8 mouse cellular contexts compared by ENCODE assay signal in genomic region chr11:58168167-58168915, GRCm38 (mm10). TPM values are rescaled to one million over a fixed set of nuclear protein-coding genes. Genes with fewer than 3 reads are reported as not detected.
A peak's percentile ranks its signal among the peaks of the same experiment; 100 is the strongest.
DNase-seq lines count a peak whose midpoint lies in the region; ATAC-seq and TF ChIP-seq lines count a peak whose summit lies in the region.

TSS of gene Gemin5 (minus strand) at chr11:58168539.

- TF ChIP-seq EP300 in MEL (IDR thresholded peaks at IDR 0.05; ENCODE audit: low read depth in 1 of 2, low read length in 2 of 2): no peak

- peaks cover 18 to 20% of the 10 kb centered on the region in 2 experiments for H3K36me3 ChIP-seq in MEL (ENCODE audit: control insufficient read depth in 1 of 2, insufficient read depth in 2 of 2, low read length in 2 of 2)
- H3K36me3 ChIP-seq in forebrain, embryonic 16.5 days (ENCODE audit: control insufficient read depth, insufficient read depth): peaks cover 13% of the 10 kb centered on the region
- H3K36me3 ChIP-seq in lung, embryonic 14.5 days (ENCODE audit: insufficient read depth): peaks cover 35% of the 10 kb centered on the region

- H3K9me3 ChIP-seq in MEL (replicated peaks; ENCODE audit: insufficient read depth, low read length): no peaks in the 10 kb centered on the region
- no peaks in the 10 kb centered on the region for H3K9me3 ChIP-seq in forebrain, embryonic 16.5 days (ENCODE audit: control insufficient read depth, low read length)
- no peaks in the 10 kb centered on the region for H3K9me3 ChIP-seq in lung, embryonic 14.5 days (ENCODE audit: low read depth, low read length)

- H3K27me3 ChIP-seq in MEL (ENCODE audit: control insufficient read depth in 1 of 2, insufficient read depth in 2 of 2, low read length in 2 of 2): no peaks in the 10 kb centered on the region
- H3K27me3 ChIP-seq in forebrain, embryonic 16.5 days (replicated peaks; ENCODE audit: control insufficient read depth, insufficient read depth, low read length): no peaks in the 10 kb centered on the region
- H3K27me3 ChIP-seq in lung, embryonic 14.5 days (ENCODE audit: insufficient read depth, low read length): no peaks in the 10 kb centered on the region

- TF ChIP-seq RAD21 in MEL (IDR thresholded peaks at IDR 0.05; ENCODE audit: low read depth, low read length): no peak

- peak within 1 kb of the TSS; percentile 90 for H3K9ac ChIP-seq in MEL (ENCODE audit: control insufficient read depth, low read depth, low read length, poor library complexity, severe bottlenecking)
- H3K9ac ChIP-seq in forebrain, embryonic 16.5 days (replicated peaks; ENCODE audit: low read depth, low read length): peak within 1 kb of the TSS; percentile 85
- peak within 1 kb of the TSS; percentile 79 for H3K9ac ChIP-seq in lung, embryonic 14.5 days

- TF ChIP-seq POLR2A in MEL (IDR thresholded peaks at IDR 0.05; ENCODE audit: control insufficient read depth in 1 of 2, insufficient read depth in 1 of 2, low read depth in 1 of 2, low read length in 2 of 2, poor library complexity in 1 of 2): peak; percentile 97 to 98

- under 1% methylated on average over 62 of the region's 71 CpGs for WGBS in forebrain, embryonic 16.5 days
- 1% methylated on average over 71 of the region's 71 CpGs for WGBS in lung, embryonic 14.5 days

- peak within 1 kb of the TSS; percentile 82 to 86 for H3K4me3 ChIP-seq in MEL (ENCODE audit: control insufficient read depth in 1 of 2, insufficient read depth in 1 of 2, low read depth in 2 of 2, low read length in 2 of 2)
- peak within 1 kb of the TSS; percentile 80 for H3K4me3 ChIP-seq in forebrain, embryonic 16.5 days (replicated peaks; ENCODE audit: low read length)
- peak within 1 kb of the TSS; percentile 93 for H3K4me3 ChIP-seq in lung, embryonic 14.5 days (ENCODE audit: low read depth, low read length)

- intact Hi-C loops in heart, postnatal 36 days (cut with DNase I): loop anchor here (5.0 kb wide), 1 partner anchor 61 kb away; no protein-coding TSS in a partner anchor

- peaks cover 29% of the 10 kb centered on the region for H3K79me2 ChIP-seq in MEL (ENCODE audit: control insufficient read depth, insufficient read depth, low read length, poor library complexity)

- peaks cover 4 to 8% of the 10 kb centered on the region in 2 experiments for H3K4me1 ChIP-seq in MEL (ENCODE audit: control insufficient read depth in 1 of 2, insufficient read depth in 2 of 2, low read length in 2 of 2)
- H3K4me1 ChIP-seq in forebrain, embryonic 16.5 days (replicated peaks; ENCODE audit: control insufficient read depth, insufficient read depth, low read length): peaks cover 13% of the 10 kb centered on the region
- H3K4me1 ChIP-seq in lung, embryonic 14.5 days (ENCODE audit: insufficient read depth): peaks cover 4% of the 10 kb centered on the region

- peak within 1 kb of the TSS; percentile 30 for H3K27ac ChIP-seq in MEL (ENCODE audit: control insufficient read depth, low read depth, low read length)
- H3K27ac ChIP-seq in forebrain, embryonic 16.5 days (ENCODE audit: low read length): 0 out of 2 replicates have a peak within 1 kb of the TSS, but pooled peaks have one; percentile 5
- H3K27ac ChIP-seq in lung, embryonic 14.5 days (ENCODE audit: low read depth): peak within 1 kb of the TSS; percentile 78

- ATAC-seq in forebrain, embryonic 16.5 days: peak; percentile 88
- peak; percentile 84 for ATAC-seq in lung, embryonic 14.5 days (ENCODE audit: insufficient read depth)
- peak; percentile 71 for ATAC-seq in neutrophil, adult 5-6 weeks (ENCODE audit: extremely low read depth, insufficient number of reproducible peaks, low FRiP score, poor library complexity, severe bottlenecking)

- peak; percentile 94 for DNase-seq in MEL (ENCODE audit: low read depth, low spot score)
- DNase-seq in cerebellum, adult 18-20 months: peak; percentile 78 to 93
- peak; percentile 88 to 90 for DNase-seq in heart, postnatal 36 days
- peak; percentile 63 to 83 for DNase-seq in layer of hippocampus, adult 8-10 months (ENCODE audit: low spot score in 2 of 2)
- DNase-seq in lung, embryonic 14.5 days: peak; percentile 93
- peak; percentile 88 for DNase-seq in testis, postnatal 14 days (ENCODE audit: low spot score)

- TF ChIP-seq CTCF in MEL (IDR thresholded peaks at IDR 0.05 in 2 of 3, conservative IDR thresholded peaks at IDR 0.05 in 1 of 3; ENCODE audit: control insufficient read depth in 1 of 3, insufficient read depth in 1 of 3, low read depth in 2 of 3, low read length in 3 of 3, poor library complexity in 1 of 3, severe bottlenecking in 1 of 3): 0 out of 6 replicates have a peak, but pooled peaks of 1 of the 3 experiments have one; percentile 15
- TF ChIP-seq CTCF in lung, embryonic 14.5 days (IDR thresholded peaks at IDR 0.05; ENCODE audit: low read depth): 0 out of 2 replicates have a peak, but pooled peaks have one; percentile 20

- H3K4me2 ChIP-seq in forebrain, embryonic 16.5 days (ENCODE audit: low read length): peak within 1 kb of the TSS; percentile 69
- peak within 1 kb of the TSS; percentile 75 for H3K4me2 ChIP-seq in lung, embryonic 14.5 days

TF ChIP-seq in MEL, 35 proteins besides CTCF, POLR2A, EP300 and RAD21:
- TF ChIP-seq MAX (IDR thresholded peaks at IDR 0.05; ENCODE audit: low read length) (peak; percentile 75), TCF12 (IDR thresholded peaks at IDR 0.05; ENCODE audit: low read depth, low read length) (peak; percentile 49; the same call in 1 of the 2 replicates), USF2 (IDR thresholded peaks at IDR 0.05; ENCODE audit: borderline replicate concordance in 1 of 2, insufficient read depth in 1 of 2, low read depth in 1 of 2, low read length in 2 of 2) (no peak), GATA1 (IDR thresholded peaks at IDR 0.05; ENCODE audit: low read depth, low read length) (no peak), ZMIZ1 (IDR thresholded peaks at IDR 0.05; ENCODE audit: low read depth, low read length) (peak; percentile 61; the same call in 1 of the 2 replicates), E2F4 (IDR thresholded peaks at IDR 0.05; ENCODE audit: borderline replicate concordance, low read depth, low read length) (no peak), CHD2 (IDR thresholded peaks at IDR 0.05; ENCODE audit: low read length) (no peak), ETS1 (IDR thresholded peaks at IDR 0.05; ENCODE audit: low read depth, low read length) (no peak; the same call in 1 of the 2 replicates), MAFK (IDR thresholded peaks at IDR 0.05; ENCODE audit: borderline replicate concordance, low read depth, low read length) (no peak), SIN3A (IDR thresholded peaks at IDR 0.05; ENCODE audit: low read length) (peak; percentile 61), MEF2A (IDR thresholded peaks at IDR 0.05; ENCODE audit: extremely low read depth, insufficient replicate concordance, low read depth, low read length, poor library complexity, severe bottlenecking) (no peak), POLR2AphosphoS2 (IDR thresholded peaks at IDR 0.05; ENCODE audit: low read length) (peak; percentile 82), TBP (IDR thresholded peaks at IDR 0.05; ENCODE audit: low read depth, low read length) (peak; percentile 47), ZC3H11A (IDR thresholded peaks at IDR 0.05; ENCODE audit: low read depth, low read length) (no peak), POLR2AphosphoS5 (IDR thresholded peaks at IDR 0.05; ENCODE audit: borderline replicate concordance, low read depth, low read length) (no peak), KAT2A (conservative IDR thresholded peaks at IDR 0.05; ENCODE audit: low read depth, low read length) (no peak; the same call in 1 of the 2 replicates), USF1 (IDR thresholded peaks at IDR 0.05; ENCODE audit: low read depth, low read length) (0 out of 2 replicates have a peak, but pooled peaks have one; percentile 9), UBTF (IDR thresholded peaks at IDR 0.05; ENCODE audit: borderline replicate concordance, insufficient read depth, low read depth, low read length) (peak; percentile 68; the same call in 1 of the 2 replicates), ZKSCAN1 (IDR thresholded peaks at IDR 0.05; ENCODE audit: low read depth, low read length) (no peak), ZNF384 (IDR thresholded peaks at IDR 0.05; ENCODE audit: low read depth, low read length) (0 out of 2 replicates have a peak, but pooled peaks have one; percentile 7), HCFC1 (IDR thresholded peaks at IDR 0.05; ENCODE audit: low read depth, low read length) (peak; percentile 80), MXI1 (IDR thresholded peaks at IDR 0.05; ENCODE audit: low read depth, low read length) (peak; percentile 95), MYC (IDR thresholded peaks at IDR 0.05; ENCODE audit: low read depth, low read length) (peak; percentile 70; the same call in 1 of the 2 replicates), ELF1 (IDR thresholded peaks at IDR 0.05; ENCODE audit: low read depth, low read length) (0 out of 2 replicates have a peak, but pooled peaks have one; percentile 37), NELFE (IDR thresholded peaks at IDR 0.05; ENCODE audit: low read depth, low read length) (peak; percentile 97), RCOR1 (IDR thresholded peaks at IDR 0.05; ENCODE audit: low read depth, low read length) (no peak)

RNA-seq across cellular contexts. Expression of gene Gemin5, which starts in this region (rescaled TPM):
- 68.7 and 71.9 TPM in 2 replicates for total RNA-seq in MEL (2012; rRNA removed)
- 10 to 100 TPM; 46.5 to 52.5 TPM for polyA plus RNA-seq in MEL (2012; ENCODE audit: insufficient read depth in 1 of 2, insufficient read length in 2 of 2, low read depth in 1 of 2, low replicate concordance in 2 of 2, missing spikeins in 1 of 2)
- polyA plus RNA-seq in forebrain, embryonic 16.5 days (2015; fragmentation: Nextera tagmentation; extraction: Ambion mirVana): 12.8 and 14.9 TPM in 2 replicates
- total RNA-seq in heart, postnatal 36 days (2021): 1 to 10 TPM; 8.3 to 9.9 TPM
- 10 to 100 TPM; 19.6 to 23.5 (median 20.0) TPM for total RNA-seq in layer of hippocampus, adult 8-10 months (2022)
- polyA plus RNA-seq in lung, embryonic 14.5 days (2014; fragmentation: Nextera tagmentation; extraction: Ambion mirVana): 26.9 and 27.6 TPM in 2 replicates
- total RNA-seq in neutrophil, adult 5-6 weeks (2017): 10.5 and 10.9 TPM in 2 replicates

Comparison
In these comparisons a context has a peak if more than half of its experiments do, and no peak if none do; other contexts are left out.
1. Peak in every context shown above with its lines: DNase-seq, ATAC-seq, H3K4me3 ChIP-seq and H3K27ac ChIP-seq.
2. H3K27ac ChIP-seq: peak in every context shown above with its lines; median percentile 78 in lung, embryonic 14.5 days; 30 in MEL; 5 in forebrain, embryonic 16.5 days.